Mouse (Mus musculus): ENCODE data around the gene Igsf1. TPM values are rescaled to one million over a fixed set of nuclear protein-coding genes. Genes with fewer than 3 reads are reported as not detected.

Igsf1 gene
- total RNA-seq (2021): 10 to 100 TPM in 1 of 2 experiments, 1 to 10 TPM in 1; 7.2 to 12.4 TPM
- long read RNA-seq, experiment 1, full-length matches to known transcripts: 2 of 5 reads
- long read RNA-seq, experiment 1, partial matches to known transcripts: 0 of 5 reads
- long read RNA-seq, experiment 1, other reads (novel, unspliced or antisense): 3 of 5 reads
- long read RNA-seq, experiment 2, partial matches to known transcripts: 3 of 4 reads
- long read RNA-seq, experiment 2, other reads (novel, unspliced or antisense): 1 of 4 reads

DNA sequence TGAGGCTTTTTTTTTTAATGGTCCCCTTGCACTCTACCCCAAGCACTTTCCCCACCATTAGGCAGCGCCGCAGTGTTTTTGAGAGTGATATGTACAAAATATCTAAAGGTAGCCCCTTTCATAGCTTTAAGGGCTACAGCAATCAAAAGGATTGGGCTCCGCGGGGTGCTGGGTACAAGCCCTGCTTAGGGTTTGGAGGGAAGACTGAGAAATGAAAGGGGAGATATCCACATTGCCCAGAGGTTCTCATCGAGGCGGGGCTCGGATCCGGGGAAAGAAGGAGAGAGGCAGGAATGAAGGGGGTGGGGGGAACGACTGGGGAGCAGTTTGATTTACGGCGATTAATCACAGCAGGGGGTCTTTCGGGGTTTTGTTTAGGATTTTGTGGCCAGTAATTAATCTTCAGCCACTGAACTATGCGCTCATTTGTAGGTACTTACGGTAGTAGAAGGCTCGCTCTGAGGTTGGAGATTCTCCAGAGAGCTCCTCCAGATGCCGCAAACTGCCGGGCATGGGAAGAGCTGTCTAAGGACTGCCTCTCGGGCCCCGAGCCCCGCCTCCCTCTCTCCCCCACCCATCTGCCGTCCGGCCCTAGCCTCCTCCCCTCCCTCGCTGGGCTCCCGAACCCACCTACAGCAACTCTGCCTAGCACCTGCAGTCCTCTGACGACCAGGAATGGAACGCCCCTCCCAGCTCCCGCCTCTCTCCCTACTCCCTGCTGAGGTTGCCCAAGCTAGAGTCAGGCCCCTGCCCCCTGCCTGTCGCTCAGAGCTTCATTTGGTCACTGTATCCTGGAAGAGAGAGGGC is at the start of gene Igsf1:
Gene Igsf1, minus strand, starts transcription at position 537 of the 807 bp plus-strand sequence.
- no peak for DNase-seq (ENCODE audit: low spot score in 2 of 2)

DNA sequence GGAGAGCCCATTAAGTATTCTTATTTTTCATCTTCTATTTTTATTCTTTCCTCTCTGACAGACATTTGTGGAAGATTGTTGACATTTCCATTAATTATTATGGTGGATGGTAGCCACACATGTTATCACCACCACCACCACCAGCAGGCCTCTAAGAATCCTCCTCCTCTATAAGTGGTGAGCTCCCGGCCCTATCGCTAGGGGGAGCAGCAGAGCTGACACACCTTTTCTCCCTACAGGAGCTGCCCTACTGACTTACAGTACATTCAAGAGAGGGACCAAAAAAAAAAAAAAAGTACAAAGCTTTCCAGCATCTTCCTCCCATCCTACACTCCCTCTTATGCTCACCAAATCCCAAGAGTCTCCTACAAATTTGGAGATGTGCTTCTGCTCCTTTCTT is 26.7 kb downstream of the Igsf1 start:
- DNase-seq (ENCODE audit: low spot score in 2 of 2): no peak

DNA sequence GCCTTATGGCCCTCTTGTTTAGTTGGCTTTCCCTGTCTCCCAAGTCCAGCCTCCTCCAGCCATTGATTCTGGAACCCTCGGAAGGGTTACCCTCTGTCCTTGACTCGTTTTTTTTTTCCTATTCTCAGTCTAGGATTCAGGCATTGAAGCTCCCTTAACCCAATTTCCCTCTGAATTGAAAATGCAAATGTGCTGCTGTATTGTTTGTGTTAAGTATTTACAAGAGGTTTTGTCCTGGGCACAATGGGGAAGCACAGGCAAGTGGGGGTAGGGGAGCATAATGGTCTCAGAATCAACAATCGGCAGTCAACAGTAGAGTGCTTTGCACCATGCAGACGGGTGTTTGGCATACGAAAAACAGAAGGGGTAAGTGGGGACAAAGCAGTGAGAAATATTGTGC is 52.4 kb downstream of the Igsf1 start:
- DNase-seq (ENCODE audit: low spot score in 2 of 2): no peak

DNA sequence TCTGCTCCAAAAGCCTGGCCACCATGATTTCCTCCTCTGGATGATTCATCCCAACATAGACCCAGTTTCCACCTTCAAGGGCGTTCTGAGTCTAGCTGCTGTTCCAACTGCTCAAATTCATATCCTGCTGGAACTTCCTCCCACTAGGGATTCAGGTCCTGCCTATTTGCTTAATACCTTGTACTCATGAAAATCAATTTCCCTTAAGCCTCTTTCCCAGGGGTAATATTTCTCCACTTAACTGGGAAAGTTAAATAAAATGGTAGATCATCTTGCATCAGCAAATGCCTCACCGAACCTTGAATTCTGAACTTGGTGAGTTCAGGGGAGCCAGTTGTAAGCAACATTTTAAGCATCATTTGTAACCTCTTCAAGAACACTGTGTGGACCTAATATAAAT is 62.6 kb downstream of the Igsf1 start, which contains the start of gene Olfr1321:
Gene Olfr1321, minus strand, starts transcription at position 101 of the 400 bp plus-strand sequence.
- DNase-seq (ENCODE audit: low spot score in 2 of 2): no peak

Other genes with a start within 250 kb of the Igsf1 start
- gene Olfr1320, start 125.4 kb downstream of the Igsf1 start, total RNA-seq (2021): not detected
- gene Olfr1321, start 62.7 kb downstream of the Igsf1 start, total RNA-seq (2021): not detected
- not detected for gene Olfr1322, start 93.7 kb upstream of the Igsf1 start, total RNA-seq (2021)
- gene Olfr1323, start 221.6 kb upstream of the Igsf1 start, total RNA-seq (2021): not detected

Data from adrenal gland, postnatal 4 days (tissue).